Mouse (Mus musculus) left cerebral cortex, postnatal 36 days (tissue): Measurements from ENCODE around the gene Pyroxd2. TPM values are rescaled to one million over a fixed set of nuclear protein-coding genes. Genes with fewer than 3 reads are reported as not detected.
"Not testable (repeated sequence)": the region's sequence is repeated elsewhere in the genome, so short reads cannot be mapped to it uniquely, and the experiment has no call there.

Experiments used
- DNase-seq, 2 experiments: peaks; one replicate each; pipeline ENCODE4 v3.0.0; 2021 to 2022; ENCODE audit warnings: low spot score in 2 of 2, mixed read lengths in 1 of 2
- intact Hi-C: fragments of 180-260 bp; cut with DNase I; formaldehyde crosslinking; loops from one replicate; pipeline ENCODE4 v1.15.1; 2025
- total RNA-seq, 2 experiments: library from RNA; stranded (reverse); gene quantifications; 2 replicates each; pipeline ENCODE4 v1.2.3; 2021

Gene Pyroxd2
- total RNA-seq, 2 experiments from 2014 or later = 1.9 to 3.4 TPM

DNA sequence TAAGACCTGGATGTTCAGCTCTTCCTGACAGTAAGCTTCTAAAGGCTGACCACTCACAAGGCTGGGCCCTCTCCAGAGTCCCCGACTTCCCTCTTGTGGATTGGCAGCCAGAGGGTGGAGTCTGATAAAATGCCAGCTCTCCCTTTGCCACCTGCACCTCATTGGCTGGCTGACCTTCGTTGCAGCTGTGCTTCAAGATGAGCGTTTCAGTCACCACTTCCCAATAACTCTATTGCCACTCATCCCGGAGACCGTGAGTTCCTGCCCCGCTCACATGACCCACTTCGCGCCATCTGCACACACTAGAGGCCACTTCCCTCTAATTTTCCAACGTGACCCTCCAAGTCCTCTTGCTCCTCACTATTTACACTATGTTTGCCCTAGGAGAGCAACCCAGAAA lies 38.8 kb downstream of the Pyroxd2 start:
- intact Hi-C loops = no loop called here
- no peak for DNase-seq

DNA sequence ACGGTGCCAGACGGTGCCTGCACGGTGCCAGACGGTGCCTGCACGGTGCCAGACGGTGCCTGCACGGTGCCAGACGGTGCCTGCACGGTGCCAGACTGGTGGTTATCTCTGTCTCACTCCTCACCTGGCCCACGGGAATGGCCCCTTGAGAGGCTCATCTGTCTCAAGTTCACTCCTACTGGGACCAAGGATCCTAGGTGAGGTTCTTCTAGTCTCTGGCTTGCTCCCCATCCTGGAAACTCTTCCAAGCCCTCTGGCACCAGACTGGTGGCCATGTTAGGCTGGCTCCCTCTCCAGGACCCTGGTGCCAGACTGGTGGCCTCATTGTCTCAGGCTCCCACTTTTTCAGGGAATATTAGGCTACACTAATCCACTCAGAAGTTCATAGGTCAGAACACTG lies 53.1 kb downstream of the Pyroxd2 start:
- intact Hi-C loops = no loop called here

DNA sequence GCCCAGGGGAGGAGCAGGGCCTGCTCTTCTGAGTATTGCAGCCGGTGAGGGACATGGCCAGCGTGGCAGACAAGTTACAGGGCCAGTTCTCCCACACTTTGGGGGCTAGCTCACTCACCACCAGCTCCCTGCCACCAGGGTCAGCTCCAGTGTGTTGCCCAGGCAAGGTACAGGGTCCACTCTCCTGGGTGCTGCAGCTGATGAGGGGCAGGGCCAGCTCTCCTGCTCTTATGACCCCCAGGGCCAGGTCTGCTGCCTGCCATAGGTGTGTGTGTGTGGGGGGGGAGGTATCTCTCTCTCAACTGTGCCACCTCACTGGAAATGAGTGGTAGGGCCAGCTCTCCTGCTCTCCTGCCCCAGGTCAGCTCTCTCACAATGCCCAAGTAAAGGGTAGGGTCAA lies 54.0 kb downstream of the Pyroxd2 start:
- no peak for DNase-seq
- intact Hi-C loops = no loop called here

More for the DNA sequence above, 53.1 kb downstream of the Pyroxd2 start:
- no peak for DNase-seq

DNA sequence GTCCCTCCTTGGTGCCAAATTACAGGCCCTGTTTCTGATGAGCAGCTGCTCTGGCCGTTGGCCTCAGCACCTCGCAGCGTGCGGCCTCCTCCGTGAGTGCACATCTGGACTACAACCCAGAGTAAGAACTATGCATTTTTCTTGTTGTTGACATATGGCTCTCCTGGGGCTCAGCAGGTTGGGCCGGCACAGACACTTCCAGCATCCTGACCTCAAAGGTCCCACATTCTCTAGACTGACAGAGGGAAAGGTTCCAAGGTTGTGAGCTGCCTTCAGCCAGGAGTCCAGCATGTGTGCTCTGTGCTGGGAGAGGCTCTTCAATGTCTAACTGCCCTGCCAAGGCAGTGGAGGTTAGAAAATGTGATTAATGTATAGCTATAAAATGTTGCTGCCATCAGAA lies 55.2 kb downstream of the Pyroxd2 start:
- no peak for DNase-seq
- intact Hi-C loops = no loop called here

DNA sequence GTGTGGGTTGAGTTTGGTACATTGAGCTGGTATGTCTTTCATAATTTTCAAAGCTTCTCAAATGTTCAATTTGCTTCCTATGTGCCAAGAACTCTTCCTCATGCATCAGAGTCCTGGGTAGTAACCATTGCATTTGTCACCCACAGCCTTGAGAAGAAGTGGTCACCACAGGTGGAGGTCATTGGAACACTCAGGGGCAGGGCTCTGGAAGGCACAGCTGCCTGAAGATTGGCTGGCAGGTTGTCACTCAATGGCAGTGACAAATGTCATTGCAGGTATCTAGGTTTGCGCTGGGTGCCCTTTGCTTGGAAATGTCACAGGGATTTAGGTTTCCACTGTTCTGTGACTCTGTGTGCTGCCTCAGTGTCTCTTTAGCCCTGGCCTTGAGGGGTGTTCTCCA lies 62.3 kb downstream of the Pyroxd2 start:
- DNase-seq = no peak
- intact Hi-C loops = no loop called here

DNA sequence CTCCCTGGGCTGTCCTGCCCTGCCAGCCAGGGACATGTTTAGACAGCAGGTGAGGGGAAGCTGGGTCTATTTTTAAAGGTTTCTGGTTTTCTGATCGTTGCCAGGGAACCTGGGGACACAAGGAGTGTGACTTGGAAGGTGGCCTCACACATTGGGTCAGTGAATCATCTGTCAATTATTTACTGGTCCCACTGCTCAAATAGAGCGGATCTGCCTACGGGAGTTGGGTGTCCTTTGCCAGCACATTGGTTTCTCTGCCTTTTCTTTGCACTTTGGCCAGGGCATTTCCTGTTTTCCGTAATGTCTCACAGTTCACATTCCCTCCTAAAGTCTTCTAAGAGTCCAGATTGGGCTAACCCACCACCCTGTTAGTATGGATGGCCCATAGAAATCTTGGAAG lies 62.8 kb downstream of the Pyroxd2 start:
- DNase-seq = no peak
- intact Hi-C loops = no loop called here

DNA sequence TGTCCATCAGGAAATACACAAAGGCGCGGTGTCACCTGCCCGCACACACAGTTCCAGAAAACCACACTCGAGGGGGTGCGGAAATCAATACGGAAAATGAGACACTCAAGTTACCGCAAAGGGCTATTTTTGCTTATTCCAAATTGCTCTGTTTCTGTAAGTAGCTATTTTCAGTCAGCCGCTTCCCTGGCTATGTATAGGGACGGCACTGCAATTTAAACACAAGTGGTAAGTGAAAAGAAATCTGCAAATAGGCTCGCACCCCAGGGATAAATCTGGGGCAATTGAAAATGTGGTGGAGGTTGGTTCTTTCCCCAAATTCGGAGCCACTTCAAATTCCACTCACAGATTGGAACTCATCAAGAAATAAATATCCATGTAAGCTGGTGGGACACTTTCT lies 63.3 kb downstream of the Pyroxd2 start:
- intact Hi-C loops = no loop called here
- no peak for DNase-seq

DNA sequence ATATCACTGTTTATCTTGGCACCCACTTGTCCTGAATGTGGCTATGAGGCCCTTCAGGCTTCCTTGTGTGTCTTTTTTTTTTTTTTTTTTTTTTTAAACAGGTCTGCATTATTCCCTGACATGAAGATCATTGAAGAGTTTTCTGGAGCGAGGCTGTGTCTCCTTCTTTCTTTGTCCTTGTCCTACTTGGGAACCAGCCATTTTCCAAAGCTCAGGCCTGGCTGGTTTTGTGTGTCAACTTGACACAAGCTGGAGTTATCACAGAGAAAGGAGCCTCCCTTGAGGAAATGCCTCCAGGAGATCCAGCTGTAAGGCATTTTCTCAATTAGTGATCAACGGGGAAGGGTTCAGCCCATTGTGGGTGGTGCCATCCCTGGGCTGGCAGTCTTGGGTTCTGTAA lies 69.8 kb downstream of the Pyroxd2 start:
- intact Hi-C loops, DNase-seq: not testable (repeated sequence)

DNA sequence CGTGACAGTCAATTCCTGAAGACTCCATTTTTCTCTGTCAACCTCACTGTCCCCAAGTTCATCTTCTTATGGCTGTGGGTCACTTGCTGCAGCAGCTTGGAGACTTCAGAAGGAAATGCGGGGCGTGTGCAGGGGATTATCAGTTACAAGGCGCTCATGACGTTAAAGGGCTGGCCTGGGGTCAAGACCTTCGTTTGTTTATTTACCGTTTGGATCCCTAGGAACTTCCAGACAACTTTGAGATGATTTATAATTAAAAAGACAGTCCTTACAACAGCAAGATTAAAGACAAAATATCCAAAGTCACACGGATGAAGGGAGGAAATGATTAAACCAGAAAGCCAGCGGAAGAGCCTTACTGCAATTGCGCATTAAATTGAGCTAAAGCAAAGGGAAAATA lies 74.4 kb downstream of the Pyroxd2 start:
- intact Hi-C loops = no loop called here
- DNase-seq = no peak

DNA sequence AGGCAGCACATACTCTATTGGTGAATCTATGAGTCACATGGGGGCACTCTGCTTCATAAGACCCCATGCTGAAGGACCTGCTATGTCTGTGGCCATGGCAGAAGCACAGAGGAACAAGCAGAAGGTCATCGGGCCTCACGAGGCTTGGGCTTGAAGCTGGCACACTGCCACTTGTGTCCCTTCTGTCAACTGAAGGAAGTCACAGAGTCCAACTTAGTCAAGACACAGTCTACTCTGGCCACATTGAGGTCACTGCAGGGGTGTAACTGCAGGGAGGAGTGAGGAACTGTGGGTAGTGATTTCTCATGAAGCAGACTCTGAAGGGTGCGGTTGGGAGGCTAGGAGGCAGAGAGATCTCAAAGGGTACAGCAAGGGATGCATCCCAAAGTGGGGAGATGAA lies 75.1 kb downstream of the Pyroxd2 start:
- intact Hi-C loops = no loop called here
- DNase-seq = no peak

DNA sequence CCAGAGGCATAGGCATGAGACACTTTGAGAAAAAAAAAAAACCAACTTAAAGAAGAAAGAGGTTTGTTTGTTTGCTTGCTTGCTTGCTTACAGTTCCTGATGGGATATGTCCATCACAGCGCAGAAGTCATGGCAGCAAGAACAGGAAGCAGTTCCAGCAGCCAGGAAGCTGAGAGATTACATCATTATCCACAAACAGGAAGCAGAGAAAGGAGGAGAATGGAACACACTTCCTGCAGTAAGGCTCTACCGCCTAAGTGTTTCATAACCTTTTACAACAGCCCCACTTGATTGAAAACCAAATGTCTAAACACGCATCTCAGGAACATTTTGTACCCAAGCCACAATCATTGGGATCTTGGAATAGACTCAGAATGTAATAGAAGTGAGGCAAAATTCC lies 75.6 kb downstream of the Pyroxd2 start:
- DNase-seq = no peak
- intact Hi-C loops = no loop called here

Other genes starting within 250 kb of the Pyroxd2 start
- 10 to 100 TPM; 17.6 to 29.2 TPM for gene R3hcc1l, start 234.0 kb downstream of the Pyroxd2 start, total RNA-seq
- gene Loxl4, start 140.0 kb downstream of the Pyroxd2 start, total RNA-seq = under 1 TPM; 0.20 to 0.36 TPM
- gene Hps1, start 27.2 kb upstream of the Pyroxd2 start, total RNA-seq = 1 to 10 TPM; 8.0 to 9.6 TPM